Mouse (Mus musculus): Measurements from ENCODE around the gene Pdzd7.

Pdzd7 gene

GRCm38 (mm10) chr19:45012636-45013035, 32.9 kb downstream of the Pdzd7 start:
- no peak for DNase-seq (ENCODE audit: low read depth, low spot score)

- DNase-seq (ENCODE audit: low read depth, low spot score): no peak
Observed at GRCm38 (mm10) chr19:45012219-45012618, 33.3 kb downstream of the Pdzd7 start.

GRCm38 (mm10) chr19:45010646-45011045, 34.9 kb downstream of the Pdzd7 start:
- DNase-seq (ENCODE audit: low read depth, low spot score): no peak

DNA sequence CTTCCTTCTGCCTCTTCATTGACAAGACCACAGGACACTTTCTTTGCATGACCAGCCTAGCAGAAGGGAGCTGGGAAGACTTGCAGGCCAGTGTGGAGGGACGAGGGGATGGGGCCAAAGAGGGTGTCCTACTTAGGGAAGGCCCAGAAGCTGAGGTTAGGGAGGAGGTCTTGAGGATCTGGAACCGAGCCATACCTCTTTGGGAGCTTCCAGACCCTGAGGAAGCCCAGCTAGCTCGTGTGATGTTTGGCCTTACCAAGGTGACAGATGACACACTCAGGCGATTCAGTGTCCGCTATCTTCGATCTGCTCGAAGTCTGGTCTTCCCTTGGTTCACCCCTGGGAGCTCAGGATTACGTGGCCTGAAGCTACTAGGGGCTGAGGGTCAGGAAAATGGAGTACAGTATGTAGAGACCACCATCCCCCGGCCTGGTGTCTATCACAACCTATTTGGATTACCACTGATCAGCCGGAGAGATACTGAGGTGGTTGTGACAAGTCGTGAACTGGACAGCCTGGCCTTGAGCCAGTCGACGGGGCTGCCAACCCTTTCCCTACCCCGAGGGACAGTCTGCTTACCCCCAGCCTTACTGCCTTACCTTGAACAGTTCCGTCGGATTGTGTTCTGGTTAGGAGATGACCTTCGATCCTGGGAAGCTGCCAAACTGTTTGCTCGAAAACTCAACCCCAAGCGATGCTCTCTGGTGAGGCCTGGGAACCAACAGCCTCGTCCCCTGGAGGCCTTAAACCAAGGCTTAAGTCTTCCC, 37.9 kb downstream of the Pdzd7 start:
- DNase-seq (ENCODE audit: low read depth, low spot score): no peak

GRCm38 (mm10) chr19:45007021-45007420, 38.5 kb downstream of the Pdzd7 start:
- DNase-seq (ENCODE audit: low read depth, low spot score): no peak

DNA sequence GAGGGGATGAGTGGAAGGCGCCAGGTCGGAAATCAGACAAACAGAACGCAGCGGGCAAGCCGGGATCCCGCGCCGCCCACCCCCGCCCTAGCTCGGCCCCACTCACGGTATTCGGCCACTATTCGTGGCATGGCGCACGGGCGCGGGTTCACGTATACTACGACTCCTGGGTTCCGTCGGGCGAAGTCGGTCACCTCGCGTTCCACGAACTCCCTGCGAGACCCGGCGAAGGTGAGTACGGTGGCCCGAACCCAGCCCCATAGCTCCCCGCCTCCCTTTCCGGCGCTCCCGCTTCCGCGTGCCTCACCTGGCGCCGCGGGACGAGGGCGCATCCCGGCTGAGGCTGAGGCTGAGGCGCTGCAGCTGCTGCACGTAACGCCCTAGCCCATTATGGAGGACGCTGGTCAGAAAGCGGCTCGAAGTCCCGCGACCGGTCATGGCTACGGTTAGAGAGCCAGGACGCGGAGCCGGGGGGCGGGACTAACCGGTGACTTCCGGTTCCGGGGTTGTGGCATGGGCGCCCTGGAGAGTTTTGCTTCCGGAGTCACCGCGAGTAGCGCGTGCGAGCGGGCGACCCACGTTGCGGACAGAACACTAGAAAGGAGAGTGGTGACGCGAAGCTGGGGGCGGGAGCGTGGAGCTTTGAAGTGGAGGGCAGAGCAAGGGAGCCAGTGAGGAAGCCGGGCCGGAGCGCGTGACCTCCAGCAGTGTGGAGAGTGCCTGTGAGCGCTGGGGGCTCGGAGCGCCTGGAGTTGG, 39.4 kb downstream of the Pdzd7 start, which contains the start of gene Mrpl43:
Gene Mrpl43 (minus strand): TSS at position 486 of the 756 bp plus-strand sequence.
- DNase-seq (ENCODE audit: low read depth, low spot score): peak; percentile 85

DNA sequence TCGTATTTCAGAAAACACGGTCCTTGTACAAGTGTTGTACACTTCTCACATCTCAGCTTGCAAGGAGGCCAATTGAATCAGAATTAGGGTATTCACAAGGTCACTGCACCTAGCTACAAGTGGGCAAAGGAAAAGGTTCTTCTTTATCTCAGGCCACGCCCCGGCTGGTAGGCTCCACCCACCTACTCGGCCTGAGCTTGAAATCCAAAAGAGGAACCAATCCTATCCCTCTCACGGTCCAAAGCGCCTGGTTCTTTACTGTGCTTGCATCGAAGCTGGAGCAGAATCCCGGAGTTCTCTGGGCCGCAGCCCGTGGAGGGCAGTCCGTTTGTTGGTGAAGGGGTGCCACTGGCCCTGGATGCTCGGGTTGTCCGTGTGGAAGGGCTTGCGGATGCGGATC, 40.1 kb downstream of the Pdzd7 start, which contains the start of gene Twnk:
Gene Twnk (plus strand): TSS at position 220 of the 400 bp plus-strand sequence.
- DNase-seq (ENCODE audit: low read depth, low spot score): no peak

DNA sequence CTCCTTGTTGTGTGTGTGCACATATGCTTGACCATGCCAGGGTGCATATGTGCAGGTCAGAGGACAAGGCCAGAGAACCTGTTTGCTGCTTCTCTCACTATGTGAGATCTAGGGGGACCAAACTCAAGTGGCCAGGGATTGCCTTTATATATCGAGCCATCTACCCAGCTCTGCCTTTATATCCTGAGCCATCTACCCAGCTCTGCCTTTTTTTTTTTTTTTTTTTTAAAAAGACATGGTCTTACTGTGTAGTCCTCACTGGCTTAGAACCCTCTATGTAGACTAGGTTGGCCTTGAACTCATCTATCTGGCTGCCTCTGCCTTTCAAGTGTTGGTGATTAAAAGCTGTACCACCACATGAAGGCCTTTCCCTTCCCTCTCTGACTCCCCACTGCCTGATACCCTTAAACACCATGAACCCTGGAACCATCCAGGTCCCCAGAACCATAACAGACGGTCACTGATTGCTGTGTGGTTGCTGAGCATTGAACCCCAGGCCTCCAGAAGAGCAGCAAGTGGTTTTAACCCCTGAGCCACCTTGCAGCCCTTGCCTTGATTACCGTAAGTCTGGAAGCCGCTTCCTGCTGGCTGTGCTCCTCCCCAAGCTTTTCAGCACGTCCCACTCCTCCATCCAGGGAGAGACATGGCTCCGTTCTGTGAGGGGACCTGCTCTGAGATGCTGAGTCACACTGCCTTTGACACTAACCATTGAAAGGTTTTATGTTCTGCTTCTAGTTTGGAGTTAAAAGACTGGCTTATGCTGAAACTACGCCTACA, 41.6 kb downstream of the Pdzd7 start:
- DNase-seq (ENCODE audit: low read depth, low spot score): no peak

DNA sequence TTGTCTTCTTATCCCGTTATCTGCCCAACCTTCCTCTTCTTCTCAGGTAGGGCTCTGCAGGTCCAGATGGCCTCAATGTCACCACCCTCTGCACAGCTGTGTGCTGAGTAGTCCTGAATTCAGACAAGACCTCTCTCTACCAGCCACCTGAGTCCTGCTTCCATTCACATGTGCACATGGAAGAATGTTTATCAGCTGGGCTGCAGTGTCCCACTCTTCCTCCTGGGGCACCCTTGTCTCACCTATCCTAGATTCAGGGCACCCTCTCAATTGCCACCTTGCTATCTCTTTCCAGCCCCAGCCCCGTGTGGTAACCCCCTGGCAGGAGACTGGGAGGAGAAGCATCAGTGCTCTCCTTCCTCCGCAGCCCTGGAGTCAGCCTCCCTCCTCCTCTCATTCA, 43.2 kb downstream of the Pdzd7 start:
- DNase-seq (ENCODE audit: low read depth, low spot score): no peak

- no peak for DNase-seq (ENCODE audit: low read depth, low spot score)
Observed at GRCm38 (mm10) chr19:44999647-45000046, 45.9 kb downstream of the Pdzd7 start.

- no peak for DNase-seq (ENCODE audit: low read depth, low spot score)
Observed at GRCm38 (mm10) chr19:44997786-44998185, 47.7 kb downstream of the Pdzd7 start.

DNA sequence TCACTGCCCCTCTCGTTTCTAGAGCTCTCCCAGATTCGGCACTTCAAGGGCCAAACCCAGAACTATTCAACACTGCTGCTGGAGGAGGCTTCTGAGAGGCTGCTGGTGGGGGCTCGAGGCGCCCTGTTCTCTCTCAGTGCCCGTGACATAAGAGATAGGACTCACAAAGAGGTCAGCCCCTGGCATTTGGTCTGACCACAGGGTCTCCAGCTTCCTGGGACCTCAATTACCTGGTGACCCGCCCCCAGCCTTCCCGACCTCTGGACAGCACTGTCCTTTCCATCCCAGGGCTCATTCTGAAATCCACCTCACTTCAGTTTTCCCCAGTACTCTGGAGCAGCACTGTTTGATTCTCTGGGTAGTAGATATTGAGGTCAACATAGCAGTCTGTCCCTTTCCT, 52.8 kb downstream of the Pdzd7 start:
- no peak for DNase-seq (ENCODE audit: low read depth, low spot score)

- no peak for DNase-seq (ENCODE audit: low read depth, low spot score)
Observed at GRCm38 (mm10) chr19:44992246-44992645, 53.3 kb downstream of the Pdzd7 start.

- no peak for DNase-seq (ENCODE audit: low read depth, low spot score)
Observed at GRCm38 (mm10) chr19:44991031-44991430, 54.5 kb downstream of the Pdzd7 start.

GRCm38 (mm10) chr19:44989567-44990495, 55.7 kb downstream of the Pdzd7 start:
- DNase-seq (ENCODE audit: low read depth, low spot score): no peak

- peak; percentile 42 for DNase-seq (ENCODE audit: low read depth, low spot score)
Observed at GRCm38 (mm10) chr19:44988831-44989566, 56.5 kb downstream of the Pdzd7 start, which contains the start of gene Sema4g. Gene Sema4g (plus strand): TSS chr19:44989101.

- no peak for DNase-seq (ENCODE audit: low read depth, low spot score)
Observed at GRCm38 (mm10) chr19:44988321-44988720, 57.2 kb downstream of the Pdzd7 start.

- DNase-seq (ENCODE audit: low read depth, low spot score): no peak
Observed at GRCm38 (mm10) chr19:44987851-44988250, 57.7 kb downstream of the Pdzd7 start.

GRCm38 (mm10) chr19:44987004-44987403, 58.5 kb downstream of the Pdzd7 start:
- no peak for DNase-seq (ENCODE audit: low read depth, low spot score)

Data from embryo, embryonic 11.5 days (tissue).